Mouse (Mus musculus) liver, postnatal 0 days (tissue): ENCODE results near the gene Taok1. TPM values are rescaled to one million over a fixed set of nuclear protein-coding genes. Genes with fewer than 3 reads are reported as not detected.
"Not testable (repeated sequence)": the region's sequence is repeated elsewhere in the genome, so short reads cannot be mapped to it uniquely, and the experiment has no call there.

Source experiments
- ATAC-seq: fragments of 200-750 bp; cut with Nextera tagmentation; 2 replicates; pipeline ENCODE4 v1.8.0; 2017; ENCODE audit warnings: mild to moderate bottlenecking, moderate library complexity
- DNase-seq: peaks from one replicate; pipeline ENCODE4 v3.0.0-alpha.2; 2016
- H3K27ac ChIP-seq: fragments of 300-500 bp; sonication (generic); 2 replicates; pipeline ENCODE4 v1.5.1; 2014; ENCODE audit warnings: antibody characterized with exemption, moderate library complexity, mild to moderate bottlenecking, low read depth
- H3K27me3 ChIP-seq: fragments of 300-500 bp; sonication (generic); 2 replicates; pipeline ENCODE4 v1.6.1; 2014; ENCODE audit warnings: low read length, control low read depth, mixed read lengths; ENCODE audit not compliant: insufficient read depth
- H3K36me3 ChIP-seq: fragments of 300-500 bp; sonication (generic); replicated peaks from 2 replicates; pipeline ENCODE4 v1.6.1; 2014; ENCODE audit warnings: mild to moderate bottlenecking, control low read depth, low read length, moderate library complexity, mixed read lengths; ENCODE audit not compliant: insufficient read depth
- H3K4me1 ChIP-seq: fragments of 300-500 bp; sonication (generic); 2 replicates; pipeline ENCODE4 v1.6.1; 2014; ENCODE audit warnings: antibody characterized with exemption, mild to moderate bottlenecking, control low read depth; ENCODE audit not compliant: insufficient read depth
- H3K4me2 ChIP-seq: fragments of 300-500 bp; sonication (generic); 2 replicates; pipeline ENCODE4 v1.6.1; 2014; ENCODE audit warnings: low read depth, mild to moderate bottlenecking, low read length, moderate library complexity, mixed read lengths
- H3K4me3 ChIP-seq: fragments of 300-500 bp; sonication (generic); 2 replicates; pipeline ENCODE4 v1.5.1; 2014; ENCODE audit warnings: low read depth, low read length
- H3K9ac ChIP-seq: fragments of 300-500 bp; sonication (generic); replicated peaks from 2 replicates; pipeline ENCODE4 v1.6.1; 2014; ENCODE audit warnings: mild to moderate bottlenecking, moderate library complexity
- H3K9me3 ChIP-seq: fragments of 300-500 bp; sonication (generic); 2 replicates; pipeline ENCODE4 v1.6.1; 2016; ENCODE audit warnings: mild to moderate bottlenecking, control low read depth, low read length, mixed read lengths
- CTCF ChIP-seq: sonication (generic); IDR thresholded peaks from 2 replicates; pipeline ENCODE4 v1.5.1; 2016; ENCODE audit warnings: antibody characterized with exemption, low read depth
- EP300 ChIP-seq: IDR thresholded peaks from 2 replicates; pipeline ENCODE4 v1.6.1; 2016; ENCODE audit warnings: antibody characterized with exemption, low read depth, mild to moderate bottlenecking
- WGBS: fragments of 180-500 bp; shearing (Covaris S2); extraction: QIAGEN DNeasy Blood & Tissue Kit; methylation state at CpG from one replicate; pipeline ENCODE4 v1.1.7; 2014; ENCODE audit not compliant: insufficient replicate concordance; 5-methylcytosine and 5-hydroxymethylcytosine counted together
- polyA plus RNA-seq: library from polyadenylated mRNA; unstranded; fragments of >200 nt; fragmentation: Nextera tagmentation; extraction: Ambion mirVana; gene quantifications from 2 replicates; pipeline ENCODE4 v1.2.1, GENCODE M21; 2015

Gene Taok1
- 4.8 and 5.0 TPM in 2 replicates for polyA plus RNA-seq

DNA sequence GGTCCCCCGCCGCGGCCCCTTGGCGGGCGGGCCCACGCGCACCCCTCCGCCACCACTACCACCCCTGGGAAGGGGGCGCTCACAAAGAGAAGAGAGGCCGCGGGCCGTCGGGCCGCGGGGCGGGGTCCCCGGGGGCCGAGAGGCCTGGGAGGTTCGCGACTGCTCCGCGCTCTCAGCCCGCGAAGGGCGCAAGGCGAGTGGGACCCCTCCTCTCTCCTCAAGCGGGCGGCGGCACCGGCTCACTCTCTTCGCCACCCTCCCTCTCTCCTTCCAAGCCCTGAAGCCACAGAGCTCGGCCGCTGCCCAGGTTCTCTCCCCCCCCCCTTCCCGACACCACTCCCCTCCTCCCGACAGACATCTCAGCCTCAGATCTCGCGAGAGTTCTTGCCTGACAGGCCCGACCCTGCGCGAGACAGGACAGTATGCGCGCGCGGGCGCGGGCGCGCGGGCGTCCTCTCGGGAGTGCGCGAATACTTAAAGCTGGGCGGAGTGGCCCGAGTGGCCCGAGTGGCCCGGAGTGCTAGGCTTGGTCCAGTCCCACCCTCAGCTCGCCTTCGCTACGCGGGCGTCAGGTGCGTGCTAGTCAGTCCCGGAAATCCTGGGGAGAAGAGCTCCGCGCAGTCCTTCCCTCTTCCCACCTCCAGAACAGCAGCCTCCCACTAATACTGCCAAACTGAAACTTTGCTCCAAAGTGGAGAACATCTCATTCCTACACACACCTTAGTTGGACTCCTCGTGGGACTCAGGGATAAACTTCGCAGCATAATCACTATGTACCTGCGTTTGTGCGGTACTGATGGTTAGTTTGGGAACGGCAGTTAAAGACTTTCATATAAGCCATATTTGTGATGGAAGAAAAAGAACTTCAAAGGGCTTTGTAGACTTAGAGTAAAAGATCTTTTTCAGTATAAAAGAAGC is at the start of gene Taok1:
Gene Taok1 (minus strand): TSS at position 278 of the 918 bp plus-strand sequence.
- Histone ChIP-seq H3K27ac (peak within 1 kb of the TSS; percentile 89), H3K4me2 (peak within 1 kb of the TSS; percentile 82), H3K36me3 (peaks cover 6% of the 10 kb centered on the region), H3K9ac (peak within 1 kb of the TSS; percentile 95), H3K27me3 (no peaks in the 10 kb centered on the region), H3K9me3 (no peaks in the 10 kb centered on the region), H3K4me3 (peak within 1 kb of the TSS; percentile 82), H3K4me1 (peaks cover 14% of the 10 kb centered on the region)
- DNase-seq: peak; percentile 98
- peak; percentile 99 for ATAC-seq
- WGBS: 1% methylated on average over 48 of the region's 71 CpGs
- no peak for TF ChIP-seq CTCF
- peak; percentile 71 for TF ChIP-seq EP300

DNA sequence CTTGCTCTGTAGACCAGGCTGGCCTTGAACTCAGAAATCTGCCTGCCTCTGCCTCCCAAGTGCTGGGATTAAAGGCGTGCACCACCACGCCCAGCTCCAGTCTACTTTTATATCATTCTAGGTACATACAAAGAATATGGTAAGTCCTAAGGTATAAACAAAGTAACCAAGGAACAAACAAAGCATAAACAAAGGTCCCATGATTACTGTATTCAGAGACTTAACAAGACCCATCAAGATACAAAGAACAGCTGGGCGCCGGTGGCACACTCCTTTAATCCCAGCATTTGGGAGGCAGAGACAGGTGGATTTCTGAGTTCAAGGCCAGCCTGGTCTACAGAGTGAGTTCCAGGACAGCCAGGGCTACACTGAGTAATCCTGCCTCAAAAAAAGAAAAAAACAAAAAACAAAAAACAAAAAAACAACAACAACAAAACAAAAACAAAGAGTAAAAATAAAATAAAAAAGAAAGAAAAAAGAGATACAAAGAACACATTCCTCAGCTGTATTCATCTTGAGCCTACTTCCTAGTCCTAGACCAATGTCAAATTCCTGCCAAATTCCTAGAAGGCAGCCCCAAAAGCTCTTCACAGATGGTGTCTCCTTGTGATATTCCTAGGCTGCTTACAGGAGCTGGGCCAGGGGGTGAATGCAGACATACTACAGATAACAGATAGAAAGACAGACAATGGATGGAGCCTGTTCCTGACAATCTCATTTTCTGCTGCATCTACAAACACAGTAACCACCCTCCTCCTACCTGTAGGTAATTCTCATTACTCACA is 46.0 kb upstream of the Taok1 start:
- ATAC-seq, H3K4me1 ChIP-seq, H3K27ac ChIP-seq, H3K36me3 ChIP-seq, H3K4me2 ChIP-seq, H3K9me3 ChIP-seq, H3K27me3 ChIP-seq, H3K9ac ChIP-seq, H3K4me3 ChIP-seq, DNase-seq: not testable (repeated sequence)
- 90% methylated on average over 4 of the region's 4 CpGs for WGBS

DNA sequence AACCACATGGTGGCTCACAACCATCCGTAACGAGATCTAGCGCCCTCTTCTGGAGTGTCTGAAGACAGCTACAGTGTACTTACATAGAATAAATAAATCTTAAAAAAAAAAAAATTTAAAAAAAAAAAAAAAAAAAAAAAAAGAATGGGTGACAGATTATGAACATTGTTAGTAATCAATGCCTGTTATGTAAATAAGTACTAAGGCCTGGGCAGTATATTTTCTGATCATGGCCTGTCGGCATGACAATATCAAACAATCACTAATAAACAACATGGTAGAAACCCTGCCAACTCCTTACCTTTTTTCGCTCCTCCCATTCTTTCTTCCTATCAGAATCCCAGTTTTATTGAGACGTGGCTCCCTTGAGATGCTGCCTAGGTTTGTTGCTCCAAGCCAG is 44.9 kb upstream of the Taok1 start:
- Histone ChIP-seq H3K9ac (no peak overlapping the region), H3K4me1 (no peaks in the 10 kb centered on the region), H3K36me3 (no peaks in the 10 kb centered on the region), H3K9me3 (no peaks in the 10 kb centered on the region), H3K4me3 (no peak overlapping the region), H3K27ac (no peak overlapping the region), H3K27me3 (no peaks in the 10 kb centered on the region), H3K4me2 (no peak overlapping the region)
- ATAC-seq: no peak
- WGBS: 56% methylated on average over 6 of the region's 6 CpGs
- no peak for TF ChIP-seq CTCF
- DNase-seq: no peak

DNA sequence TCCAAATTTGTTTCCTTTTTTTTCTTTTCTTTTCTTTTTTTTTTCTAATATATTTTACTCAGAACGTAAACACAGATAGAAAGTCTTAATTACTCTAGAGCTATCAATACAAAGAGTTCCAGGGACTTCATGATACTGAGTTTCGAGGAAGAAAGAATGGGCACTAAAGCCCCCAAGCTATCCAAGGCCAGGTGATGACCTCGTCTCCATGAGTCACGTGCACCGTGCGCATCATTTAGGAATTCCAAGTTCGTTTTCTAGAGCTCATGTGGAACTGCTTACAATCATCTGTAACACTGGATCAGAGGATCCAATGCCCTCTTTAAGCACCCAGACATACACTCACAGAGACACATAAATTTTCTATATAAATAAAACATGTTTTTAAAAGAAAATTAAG is 41.3 kb upstream of the Taok1 start:
- no peaks in the 10 kb centered on the region for H3K27me3 ChIP-seq
- H3K9me3 ChIP-seq: no peaks in the 10 kb centered on the region
- no peaks in the 10 kb centered on the region for H3K4me1 ChIP-seq
- no peaks in the 10 kb centered on the region for H3K36me3 ChIP-seq
- ATAC-seq (no peak), DNase-seq (no peak)
- no peak overlapping the region for H3K4me3 ChIP-seq
- no peak overlapping the region for H3K9ac ChIP-seq
- no peak overlapping the region for H3K4me2 ChIP-seq
- TF ChIP-seq CTCF (no peak), EP300 (no peak)
- WGBS: 77% methylated on average over 7 of the region's 7 CpGs
- no peak overlapping the region for H3K27ac ChIP-seq

DNA sequence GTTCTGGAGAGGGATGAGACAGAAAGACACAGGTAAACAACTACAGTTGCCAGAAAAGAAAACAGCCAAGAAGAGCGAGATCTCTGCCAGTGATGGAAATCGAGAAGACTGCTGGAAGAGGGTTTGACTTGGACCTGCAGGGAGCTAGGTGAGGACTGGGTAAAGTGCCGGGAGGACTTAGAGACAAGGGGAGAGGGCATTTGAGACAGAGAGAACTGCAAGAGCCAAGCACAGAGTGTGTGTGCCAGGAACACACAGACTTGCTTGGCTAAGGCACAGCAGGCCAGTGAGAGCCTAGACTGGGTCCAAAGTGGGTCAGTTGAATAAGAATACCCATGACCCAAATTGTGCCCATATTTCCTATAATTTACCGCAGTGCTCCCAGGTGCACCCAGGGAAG is 37.9 kb upstream of the Taok1 start:
- no peaks in the 10 kb centered on the region for H3K4me1 ChIP-seq
- ATAC-seq (no peak), DNase-seq (no peak)
- no peak overlapping the region for H3K9ac ChIP-seq
- no peak overlapping the region for H3K4me2 ChIP-seq
- no peaks in the 10 kb centered on the region for H3K36me3 ChIP-seq
- no peak overlapping the region for H3K27ac ChIP-seq
- no peaks in the 10 kb centered on the region for H3K9me3 ChIP-seq
- WGBS: 73% methylated on average over 4 of the region's 4 CpGs
- no peaks in the 10 kb centered on the region for H3K27me3 ChIP-seq
- no peak for TF ChIP-seq EP300
- no peak for TF ChIP-seq CTCF
- H3K4me3 ChIP-seq: no peak overlapping the region

DNA sequence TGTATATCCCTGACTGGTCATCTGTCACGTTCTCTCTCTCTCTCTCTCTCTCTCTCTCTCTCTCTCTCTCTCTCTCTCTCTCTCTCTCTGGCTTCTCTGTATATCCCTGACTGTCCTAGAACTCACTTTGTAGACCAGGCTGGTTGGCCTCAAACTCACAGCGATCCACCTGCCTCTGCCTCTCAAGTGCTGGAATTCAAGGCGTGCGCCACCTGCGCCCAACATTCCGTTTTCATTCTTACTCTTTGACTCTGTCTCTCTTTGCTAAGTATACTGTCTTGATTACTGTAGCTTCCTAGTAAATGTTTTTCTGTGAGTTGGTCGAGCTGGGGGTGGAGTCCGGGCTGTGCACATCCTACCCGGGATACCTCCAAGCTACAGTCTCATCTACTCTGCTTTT is 33.8 kb upstream of the Taok1 start:
- Histone ChIP-seq H3K4me1 (no peaks in the 10 kb centered on the region), H3K9ac (no peak overlapping the region), H3K9me3 (no peaks in the 10 kb centered on the region), H3K4me2 (no peak overlapping the region), H3K36me3 (no peaks in the 10 kb centered on the region), H3K27ac (no peak overlapping the region), H3K27me3 (no peaks in the 10 kb centered on the region), H3K4me3 (no peak overlapping the region)
- 70% methylated on average over 9 of the region's 9 CpGs for WGBS
- TF ChIP-seq EP300: no peak
- TF ChIP-seq CTCF: no peak
- DNase-seq (no peak), ATAC-seq (no peak)
